Mouse (Mus musculus) thymus, postnatal 10 days (tissue): ENCODE data around the gene Rnf166.

Experiments used
- DNase-seq, 2 experiments: peaks; one replicate each; pipeline ENCODE4 v3.0.0; 2021; ENCODE audit warnings: low spot score in 2 of 2

Rnf166 gene

GRCm38 (mm10) chr8:122469965-122470364 is 5.9 kb downstream of the Rnf166 start:
- peak; percentile 89 to 93 for DNase-seq

- DNase-seq = no peak
Measured at GRCm38 (mm10) chr8:122469407-122469806, 6.5 kb downstream of the Rnf166 start.

GRCm38 (mm10) chr8:122467816-122468215 is 8.0 kb downstream of the Rnf166 start:
- peak; percentile 70 to 72 for DNase-seq

GRCm38 (mm10) chr8:122464985-122465384 is 10.9 kb downstream of the Rnf166 start:
- DNase-seq = peak in 1 of 2 experiments; percentile 18

- peak; percentile 68 to 73 for DNase-seq
Measured at GRCm38 (mm10) chr8:122463651-122464640, 11.9 kb downstream of the Rnf166 start.

- DNase-seq = no peak
Measured at GRCm38 (mm10) chr8:122462510-122462909, 13.4 kb downstream of the Rnf166 start.

GRCm38 (mm10) chr8:122461473-122462148 is 14.3 kb downstream of the Rnf166 start:
- DNase-seq = no peak

- peak; percentile 73 for DNase-seq
Measured at GRCm38 (mm10) chr8:122460524-122461472, 15.1 kb downstream of the Rnf166 start, which contains the start of gene Snai3. Gene Snai3, minus strand, starts transcription at chr8:122460733.

- DNase-seq = no peak
Measured at GRCm38 (mm10) chr8:122459990-122460389, 15.9 kb downstream of the Rnf166 start.

GRCm38 (mm10) chr8:122459218-122459900 is 16.5 kb downstream of the Rnf166 start:
- DNase-seq = peak; percentile 69 to 88

GRCm38 (mm10) chr8:122457171-122457570 is 18.7 kb downstream of the Rnf166 start:
- DNase-seq = no peak

GRCm38 (mm10) chr8:122454409-122454808 is 21.5 kb downstream of the Rnf166 start:
- DNase-seq = no peak

GRCm38 (mm10) chr8:122452154-122452553 is 23.7 kb downstream of the Rnf166 start:
- DNase-seq = no peak

- DNase-seq = no peak
Measured at GRCm38 (mm10) chr8:122451161-122451703, 24.6 kb downstream of the Rnf166 start.

- DNase-seq = no peak
Measured at GRCm38 (mm10) chr8:122445203-122445602, 30.7 kb downstream of the Rnf166 start.

GRCm38 (mm10) chr8:122444058-122444748 is 31.7 kb downstream of the Rnf166 start:
- DNase-seq = no peak

GRCm38 (mm10) chr8:122443262-122444006 is 32.4 kb downstream of the Rnf166 start, which contains the start of gene Mvd:
Gene Mvd, minus strand, starts transcription at chr8:122443422.
- DNase-seq = peak; percentile 98

GRCm38 (mm10) chr8:122442781-122443180 is 33.1 kb downstream of the Rnf166 start:
- DNase-seq = no peak

- no peak for DNase-seq
Measured at GRCm38 (mm10) chr8:122442356-122442755, 33.5 kb downstream of the Rnf166 start.
